Mouse (Mus musculus) granulocyte monocyte progenitor cell, adult 5-6 weeks (primary cell): ENCODE measurements around the gene Clec11a. TPM values are rescaled to one million over a fixed set of nuclear protein-coding genes. Genes with fewer than 3 reads are reported as not detected.
A peak's percentile ranks its signal among the peaks of the same experiment; 100 is the strongest.

ENCODE experiments used
- ATAC-seq: replicated peaks from 2 replicates; pipeline ENCODE4 v1.8.0; 2016; ENCODE audit warnings: mild to moderate bottlenecking, moderate TSS enrichment, inconsistent platforms; ENCODE audit not compliant: poor library complexity, severe bottlenecking
- total RNA-seq, 2 experiments: library from RNA; stranded (forward) in 1 of 2; stranded (reverse) in 1 of 2; fragments of 200-712, 200-1000 nt in 1 of 2; fragments of >200 nt in 1 of 2; fragmentation: Nextera tagmentation in 1 of 2; gene quantifications; 2 replicates each; pipeline ENCODE4 v1.2.3; 2014 to 2017

Clec11a gene
- total RNA-seq, 2 experiments from 2014 or later, result 3.7 to 4.8 TPM

GRCm38 (mm10) chr7:44287760-44288159 is 18.9 kb downstream of the Clec11a start:
- no peak for ATAC-seq

- no peak for ATAC-seq
These were observed 25.1 kb downstream of the Clec11a start for GRCm38 (mm10) chr7:44281586-44281985.

- ATAC-seq, result peak; percentile 90
These were observed 25.7 kb downstream of the Clec11a start for GRCm38 (mm10) chr7:44280959-44281358.

GRCm38 (mm10) chr7:44277250-44277622 is 29.5 kb downstream of the Clec11a start:
- ATAC-seq, result peak; percentile 36; the same call in 1 of the 2 replicates

GRCm38 (mm10) chr7:44276461-44277249 is 30.0 kb downstream of the Clec11a start:
- ATAC-seq, result no peak

GRCm38 (mm10) chr7:44275546-44275945 is 31.2 kb downstream of the Clec11a start:
- ATAC-seq, result no peak

GRCm38 (mm10) chr7:44274096-44274495 is 32.6 kb downstream of the Clec11a start:
- ATAC-seq, result no peak

GRCm38 (mm10) chr7:44273446-44273845 is 33.3 kb downstream of the Clec11a start:
- ATAC-seq, result no peak

GRCm38 (mm10) chr7:44272546-44272945 is 34.2 kb downstream of the Clec11a start:
- ATAC-seq, result peak; percentile 60

GRCm38 (mm10) chr7:44271309-44271708 is 35.4 kb downstream of the Clec11a start:
- no peak for ATAC-seq

- ATAC-seq, result peak; percentile 44
These were observed 37.3 kb downstream of the Clec11a start for GRCm38 (mm10) chr7:44269397-44269796.

- no peak for ATAC-seq
These were observed 38.6 kb downstream of the Clec11a start for GRCm38 (mm10) chr7:44268117-44268516.

GRCm38 (mm10) chr7:44262791-44263643 is 43.7 kb downstream of the Clec11a start:
- ATAC-seq, result peak; percentile 94

GRCm38 (mm10) chr7:44261147-44261546 is 45.6 kb downstream of the Clec11a start, which contains the start of gene Gm15517:
TSS of gene Gm15517 (plus strand) at chr7:44261447.
- no peak for ATAC-seq

- ATAC-seq, result no peak
These were observed 46.3 kb downstream of the Clec11a start for GRCm38 (mm10) chr7:44260410-44260809.

- ATAC-seq, result no peak
These were observed 49.4 kb downstream of the Clec11a start, which contains the start of gene Acp4 for GRCm38 (mm10) chr7:44257278-44257677. TSS of gene Acp4 (minus strand) at chr7:44257378.

GRCm38 (mm10) chr7:44254930-44255329 is 51.8 kb downstream of the Clec11a start:
- ATAC-seq, result no peak

- ATAC-seq, result no peak
These were observed 53.6 kb downstream of the Clec11a start for GRCm38 (mm10) chr7:44253023-44253616.
